Mouse (Mus musculus) embryo, embryonic 9.5 days (tissue): ENCODE measurements around the gene Olfr888.

Source experiments
- DNase-seq: peaks from one replicate; pipeline ENCODE4 v3.0.0-alpha.2; 2017; ENCODE audit errors: extremely low spot score

The Olfr888 gene

DNA sequence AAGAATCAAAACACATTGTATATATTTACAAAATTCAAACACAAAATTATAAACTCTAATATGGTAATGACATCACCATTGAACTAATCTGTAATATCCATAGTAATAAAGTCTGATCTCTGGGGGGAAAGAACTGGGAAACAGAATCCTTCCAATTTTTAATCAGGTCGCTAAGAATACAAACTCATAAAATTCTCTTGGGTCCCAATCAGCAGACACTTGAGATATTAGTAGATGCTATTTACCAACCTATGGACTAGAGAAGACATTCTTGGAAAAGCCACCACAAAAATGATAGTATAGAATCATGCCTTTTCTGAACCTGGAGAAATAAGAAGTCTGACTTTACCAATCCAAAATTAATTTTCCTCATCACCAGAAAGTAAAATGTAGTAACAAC is at the start of gene Olfr888:
Gene Olfr888, plus strand, starts transcription at position 301 of the 400 bp plus-strand sequence.
- DNase-seq, result no peak

DNA sequence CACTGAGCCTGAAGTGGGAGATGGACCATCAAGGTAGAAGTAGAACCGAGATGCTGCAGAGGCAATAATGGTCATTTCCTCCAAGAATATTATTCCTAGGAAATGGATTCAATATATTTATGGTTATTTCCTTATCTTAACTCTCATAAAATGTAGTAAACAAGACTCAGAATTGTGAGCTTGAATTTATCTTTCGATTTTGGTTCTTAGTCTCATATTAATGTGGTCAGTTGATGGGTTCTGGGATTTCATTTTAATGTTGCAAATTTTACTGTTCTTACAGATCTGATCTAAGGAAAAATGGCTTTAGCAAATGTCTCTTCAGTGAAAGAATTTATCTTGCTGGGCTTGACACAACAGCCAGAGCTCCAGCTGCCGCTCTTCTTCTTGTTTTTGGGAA is 46.9 kb upstream of the Olfr888 start, which contains the start of gene Olfr885:
Gene Olfr885, plus strand, starts transcription at position 301 of the 400 bp plus-strand sequence.
- DNase-seq, result no peak

DNA sequence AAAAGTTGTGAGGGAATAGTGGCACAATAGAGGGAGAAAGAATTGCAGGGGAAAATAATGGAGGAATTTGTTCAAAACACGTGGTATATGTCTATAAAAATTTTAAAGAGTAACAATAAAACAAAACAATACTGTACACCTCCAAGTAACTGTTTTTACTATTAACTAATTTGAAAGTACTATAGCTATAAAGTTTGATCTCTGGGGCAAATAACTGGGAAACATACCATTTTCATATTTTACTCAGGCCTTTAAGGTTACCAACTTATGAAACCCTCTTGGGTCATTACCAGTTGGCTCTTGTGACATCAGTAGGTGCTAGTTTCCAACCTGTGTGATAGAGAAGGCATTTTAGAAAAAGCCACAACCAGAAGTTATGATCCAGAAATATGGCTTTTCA is 24.2 kb upstream of the Olfr888 start, which contains the start of gene Olfr887:
Gene Olfr887, plus strand, starts transcription at position 301 of the 400 bp plus-strand sequence.
- DNase-seq, result no peak

DNA sequence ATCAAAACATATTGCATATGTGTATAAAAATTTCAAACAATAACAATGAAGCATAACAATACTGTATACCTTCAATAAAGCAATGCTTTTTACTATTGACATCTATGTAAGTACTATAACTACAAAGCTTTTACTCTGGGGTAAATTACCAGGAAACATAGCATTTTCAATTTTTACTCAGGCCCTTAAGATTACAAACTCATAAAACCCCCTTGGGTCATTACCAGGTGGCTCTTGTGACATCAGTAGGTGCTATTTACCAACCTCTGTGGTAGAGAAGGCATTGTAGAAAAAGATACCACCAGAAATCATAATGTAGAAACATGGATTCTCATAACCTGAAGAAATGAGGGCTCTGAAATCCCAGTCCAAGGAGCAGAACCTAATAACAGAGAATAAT is 7.0 kb downstream of the Olfr888 start, which contains the start of gene Olfr889:
Gene Olfr889, plus strand, starts transcription at position 301 of the 400 bp plus-strand sequence.
- DNase-seq, result no peak

DNA sequence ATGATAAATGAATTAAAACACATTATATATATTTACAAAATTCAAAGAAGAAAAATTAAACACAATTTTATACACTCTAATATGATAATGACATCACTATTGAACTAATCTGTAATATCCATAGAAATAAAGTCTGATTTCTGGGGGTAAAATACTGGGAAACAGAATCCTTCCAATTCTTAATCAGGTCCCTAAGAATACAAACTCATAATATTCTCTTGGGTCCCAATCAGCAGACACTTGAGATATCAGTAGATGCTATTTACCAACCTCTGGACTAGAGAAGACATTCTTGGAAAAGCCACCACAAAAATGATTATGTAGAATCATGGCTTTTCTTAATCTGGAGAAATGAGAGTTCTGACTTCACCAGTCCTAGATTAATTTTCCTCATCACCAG is 34.3 kb downstream of the Olfr888 start, which contains the start of gene Olfr890:
Gene Olfr890, plus strand, starts transcription at position 301 of the 400 bp plus-strand sequence.
- DNase-seq, result no peak
